Mouse (Mus musculus) ES-Bruce4 (cell line): ENCODE data around the gene Rabepk.

Source experiments
- CTCF ChIP-seq: IDR thresholded peaks from one replicate; pipeline ENCODE4 v1.8.1; 2011; ENCODE audit warnings: low read depth, low read length
- POLR2A ChIP-seq: IDR thresholded peaks from one replicate; pipeline ENCODE4 v1.8.1; 2011; ENCODE audit warnings: low read length; ENCODE audit not compliant: insufficient read depth

DNA sequence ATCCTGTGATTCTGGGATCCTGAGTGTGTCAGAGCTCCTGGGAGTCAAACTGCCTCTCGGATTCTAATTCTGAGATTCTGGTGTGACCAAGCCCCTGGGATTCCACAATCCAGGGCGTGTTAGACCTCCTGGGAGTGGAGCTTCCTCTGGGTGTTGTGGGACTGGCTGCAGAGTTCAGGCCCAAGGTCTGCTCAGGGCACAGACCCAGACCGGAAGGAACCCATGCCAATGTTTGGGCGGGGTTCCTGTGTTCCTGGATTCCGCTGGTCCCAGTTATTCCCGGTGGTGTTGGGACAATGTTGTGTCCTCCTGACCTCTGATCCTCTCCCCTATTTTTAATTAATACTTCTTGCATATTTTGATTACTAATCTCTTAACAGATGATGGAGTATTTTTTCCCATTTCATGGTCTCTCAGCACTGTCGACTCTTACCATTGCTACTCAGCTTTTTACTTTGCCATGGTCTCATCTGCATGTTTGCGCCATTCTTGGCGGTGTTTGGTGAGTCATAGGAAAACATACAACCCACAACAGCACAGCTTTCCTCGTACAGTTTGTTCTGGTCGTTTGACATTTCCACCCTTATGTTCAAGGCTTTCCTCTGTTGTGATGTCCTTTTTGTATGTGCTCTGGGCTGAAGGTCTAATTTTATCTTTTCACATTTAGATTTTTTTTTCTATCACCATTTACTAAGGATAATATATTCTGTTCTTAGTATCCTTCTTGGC is 43.7 kb upstream of the Rabepk start:
- no peak for TF ChIP-seq CTCF
- TF ChIP-seq POLR2A: no peak
